Mouse (Mus musculus) megakaryocyte, embryonic 14.5 days (primary cell): ENCODE measurements at regions not wholly inside any gene's neighbourhood (a gene's known extent, or its start where the extent isn't known, plus 50 kb on each side); places are given as distances from the start of the nearest gene placed in this dataset.

Experiments used
- FLI1 ChIP-seq: IDR thresholded peaks from 2 replicates; pipeline ENCODE4 v1.6.1; 2012; ENCODE audit warnings: low read length, inconsistent platforms, mixed read lengths
- GATA1 ChIP-seq: IDR thresholded peaks from 3 replicates; pipeline ENCODE4 v1.6.1; 2012; ENCODE audit warnings: mixed read lengths, low read length, inconsistent platforms, borderline replicate concordance

DNA sequence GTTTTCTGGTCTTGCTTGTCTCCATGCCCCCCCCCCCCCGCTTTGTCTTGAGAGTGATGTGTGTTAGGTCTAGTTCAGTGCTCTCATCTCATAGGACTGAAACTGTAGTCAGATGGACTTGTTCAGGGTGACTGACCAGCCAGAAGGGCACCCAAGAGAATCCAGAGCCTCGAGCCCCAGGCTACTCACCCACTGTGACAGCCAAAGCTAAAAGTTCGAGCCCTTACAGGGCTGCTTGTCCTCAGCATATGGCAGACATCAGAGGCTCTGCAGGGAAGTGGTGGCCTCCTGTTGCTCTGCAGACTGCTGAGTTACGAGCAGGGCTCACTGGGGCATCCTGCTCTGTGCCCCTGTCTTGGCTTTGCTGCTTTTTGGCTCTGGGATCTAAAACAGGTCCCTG, 64.9 kb downstream of the Fam43a start:
- TF ChIP-seq GATA1 (no peak), FLI1 (no peak)
